Mouse (Mus musculus): Measurements from ENCODE around the gene Plekhg4. TPM values are rescaled to one million over a fixed set of nuclear protein-coding genes. Genes with fewer than 3 reads are reported as not detected.

The Plekhg4 gene
- total RNA-seq, 4 experiments from 2014 or later = 0.12 TPM; not detected in 3

- no peak for DNase-seq (ENCODE audit: low spot score in 2 of 2)
Observed at GRCm38 (mm10) chr8:105349096-105349771, 23.8 kb upstream of the Plekhg4 start.

GRCm38 (mm10) chr8:105350186-105350585 is 22.9 kb upstream of the Plekhg4 start:
- no peak for DNase-seq (ENCODE audit: low spot score in 2 of 2)

GRCm38 (mm10) chr8:105353583-105354135 is 19.4 kb upstream of the Plekhg4 start:
- DNase-seq (ENCODE audit: low spot score in 2 of 2) = no peak

- DNase-seq (ENCODE audit: low spot score in 2 of 2) = no peak
Observed at GRCm38 (mm10) chr8:105354549-105354948, 18.5 kb upstream of the Plekhg4 start.

GRCm38 (mm10) chr8:105355179-105356024 is 17.7 kb upstream of the Plekhg4 start:
- no peak for DNase-seq (ENCODE audit: low spot score in 2 of 2)

- DNase-seq (ENCODE audit: low spot score in 2 of 2) = no peak
Observed at GRCm38 (mm10) chr8:105356681-105357080, 16.4 kb upstream of the Plekhg4 start.

GRCm38 (mm10) chr8:105359208-105359607 is 13.9 kb upstream of the Plekhg4 start:
- no peak for DNase-seq (ENCODE audit: low spot score in 2 of 2)

GRCm38 (mm10) chr8:105359646-105360045 is 13.4 kb upstream of the Plekhg4 start:
- DNase-seq (ENCODE audit: low spot score in 2 of 2) = no peak

GRCm38 (mm10) chr8:105361751-105362702 is 11.0 kb upstream of the Plekhg4 start:
- DNase-seq (ENCODE audit: low spot score in 2 of 2) = no peak

GRCm38 (mm10) chr8:105367107-105367506 is 6.0 kb upstream of the Plekhg4 start:
- DNase-seq (ENCODE audit: low spot score in 2 of 2) = no peak

GRCm38 (mm10) chr8:105372473-105372872 is 601 bp upstream of the Plekhg4 start:
- DNase-seq (ENCODE audit: low spot score in 2 of 2) = no peak

- DNase-seq (ENCODE audit: low spot score in 2 of 2) = no peak
Observed at GRCm38 (mm10) chr8:105374513-105374966, 1.5 kb downstream of the Plekhg4 start.

GRCm38 (mm10) chr8:105378673-105379072 is 5.6 kb downstream of the Plekhg4 start:
- DNase-seq (ENCODE audit: low spot score in 2 of 2) = no peak

- DNase-seq (ENCODE audit: low spot score in 2 of 2) = no peak
Observed at GRCm38 (mm10) chr8:105380308-105380707, 7.2 kb downstream of the Plekhg4 start.

- DNase-seq (ENCODE audit: low spot score in 2 of 2) = no peak
Observed at GRCm38 (mm10) chr8:105384070-105384469, 11.0 kb downstream of the Plekhg4 start.

- no peak for DNase-seq (ENCODE audit: low spot score in 2 of 2)
Observed at GRCm38 (mm10) chr8:105387151-105387550, 14.1 kb downstream of the Plekhg4 start.

- no peak for DNase-seq (ENCODE audit: low spot score in 2 of 2)
Observed at GRCm38 (mm10) chr8:105389096-105389495, 16.0 kb downstream of the Plekhg4 start.

- DNase-seq (ENCODE audit: low spot score in 2 of 2) = no peak
Observed at GRCm38 (mm10) chr8:105393089-105393787, 20.2 kb downstream of the Plekhg4 start.

- DNase-seq (ENCODE audit: low spot score in 2 of 2) = no peak
Observed at GRCm38 (mm10) chr8:105393915-105394314, 20.8 kb downstream of the Plekhg4 start.

GRCm38 (mm10) chr8:105397747-105398146 is 24.7 kb downstream of the Plekhg4 start:
- DNase-seq (ENCODE audit: low spot score in 2 of 2) = no peak

Data from gastrocnemius, adult 8-10 months (tissue).